Mouse (Mus musculus): Measurements from ENCODE around the gene Sapcd1. TPM values are rescaled to one million over a fixed set of nuclear protein-coding genes. Genes with fewer than 3 reads are reported as not detected.
"Not testable (repeated sequence)": the region's sequence is repeated elsewhere in the genome, so short reads cannot be mapped to it uniquely, and the experiment has no call there.

The Sapcd1 gene
- polyA plus RNA-seq, 2 experiments from 2014 or later = 2.7 to 2.8 TPM

GRCm38 (mm10) chr17:35052271-35052798, 24.5 kb upstream of the Sapcd1 start:
- ATAC-seq = no peak

- ATAC-seq = peak; percentile 88
These were observed 23.6 kb upstream of the Sapcd1 start for GRCm38 (mm10) chr17:35051156-35052086.

DNA sequence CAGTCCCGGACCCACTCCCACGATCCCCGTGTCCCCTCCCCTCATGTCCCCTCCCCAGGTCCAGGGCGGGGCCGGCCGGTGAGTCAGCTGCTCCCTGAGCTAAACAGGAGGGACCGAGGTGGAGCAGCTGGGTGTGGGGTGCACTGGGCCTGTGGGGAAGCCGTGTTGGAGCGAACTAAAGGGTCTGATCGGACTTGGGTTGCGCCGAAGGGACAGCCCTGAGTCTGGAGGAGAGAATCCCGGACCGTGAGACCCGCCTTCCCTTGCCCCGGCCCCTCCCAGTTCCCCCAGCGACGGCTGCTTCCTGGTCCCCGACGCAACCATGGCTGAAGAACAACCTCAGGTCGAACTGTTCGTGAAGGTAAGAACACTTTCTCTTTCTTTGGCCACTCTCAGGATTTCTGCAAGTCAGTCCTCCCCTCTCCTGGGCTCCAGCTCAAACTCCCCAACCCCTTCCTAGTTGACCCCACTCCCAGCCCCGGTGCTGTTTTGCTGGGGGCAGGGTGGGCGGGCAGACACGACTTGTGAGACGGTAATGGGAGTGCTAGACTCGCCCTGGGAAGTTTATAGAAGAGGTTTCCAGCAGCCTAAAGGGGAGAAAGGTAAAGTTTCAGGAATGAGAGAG, 22.4 kb upstream of the Sapcd1 start:
- ATAC-seq = no peak

DNA sequence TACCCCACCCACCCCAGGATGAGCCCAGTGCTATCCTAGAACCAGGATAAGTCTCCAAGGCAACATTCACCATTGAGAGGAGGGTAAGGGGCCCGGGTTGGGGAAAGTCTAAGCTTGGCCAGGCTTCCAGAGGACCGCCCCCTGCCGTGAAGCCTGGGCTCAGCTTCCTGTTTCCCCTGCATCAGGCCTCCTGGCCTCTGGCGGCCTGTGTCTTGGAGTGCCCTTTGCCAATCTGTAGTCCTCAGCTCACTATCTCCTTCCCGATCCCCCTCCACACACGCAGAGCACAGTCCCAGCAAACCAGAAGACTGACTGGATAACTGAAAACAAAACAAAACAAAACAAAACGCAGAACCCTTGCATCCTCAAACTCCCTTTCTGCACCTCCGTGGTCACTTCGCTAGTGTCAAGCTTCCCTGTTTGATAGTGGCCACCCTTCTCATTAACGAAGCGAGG, 21.8 kb upstream of the Sapcd1 start, which contains the start of gene Clic1:
TSS of gene Clic1 (plus strand) at position 406 of the 456 bp plus-strand sequence.
- no peak for ATAC-seq

DNA sequence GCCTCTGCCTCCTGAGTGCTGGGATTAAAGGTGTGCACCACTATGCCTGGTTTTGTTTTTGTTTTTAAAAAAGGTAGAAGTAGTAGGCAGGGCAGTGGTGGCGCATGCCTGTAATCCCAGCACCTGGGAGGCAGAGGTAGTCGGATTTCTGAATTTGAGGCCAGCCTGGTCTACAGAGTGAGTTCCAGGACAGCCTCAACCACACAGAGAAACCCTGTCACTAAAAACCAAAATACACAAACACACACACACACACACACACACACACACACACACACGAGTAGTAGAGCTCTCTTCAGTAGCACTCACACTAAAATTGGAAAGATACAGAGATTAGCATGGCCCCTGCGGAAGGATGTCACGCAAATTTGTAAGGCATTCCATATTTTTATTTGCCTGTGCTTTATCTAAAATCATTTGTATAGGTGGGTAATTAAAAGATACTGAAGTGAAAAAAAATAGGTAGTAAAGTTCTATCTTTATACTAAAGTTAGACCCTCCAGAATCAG, 21.2 kb upstream of the Sapcd1 start:
- no peak for ATAC-seq

GRCm38 (mm10) chr17:35048149-35048931, 20.5 kb upstream of the Sapcd1 start:
- ATAC-seq = peak; percentile 11

DNA sequence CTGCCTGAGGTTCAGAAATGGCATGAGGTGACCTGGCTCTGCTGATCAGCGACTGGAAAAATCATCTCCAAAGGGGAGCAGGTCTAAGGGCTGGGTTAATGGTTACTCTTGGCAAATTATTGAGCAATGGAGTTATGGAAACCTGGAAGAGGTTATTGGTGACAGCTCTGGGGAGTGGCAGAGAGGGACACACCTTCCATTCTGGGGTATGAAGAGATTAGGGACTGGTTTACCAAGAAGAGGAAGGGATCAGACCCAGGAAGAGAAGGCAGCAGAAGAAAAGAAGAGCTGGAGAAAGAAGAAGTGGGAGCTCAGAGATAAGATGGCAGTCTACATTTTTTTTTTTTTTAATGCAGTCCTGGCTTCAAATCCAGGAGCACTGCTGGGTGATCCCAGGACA, 19.9 kb upstream of the Sapcd1 start:
- ATAC-seq = no peak

GRCm38 (mm10) chr17:35046681-35047455, 19.1 kb upstream of the Sapcd1 start, which contains the start of gene Msh5:
TSS of gene Msh5 (minus strand) at chr17:35046745.
- ATAC-seq = peak; percentile 87

DNA sequence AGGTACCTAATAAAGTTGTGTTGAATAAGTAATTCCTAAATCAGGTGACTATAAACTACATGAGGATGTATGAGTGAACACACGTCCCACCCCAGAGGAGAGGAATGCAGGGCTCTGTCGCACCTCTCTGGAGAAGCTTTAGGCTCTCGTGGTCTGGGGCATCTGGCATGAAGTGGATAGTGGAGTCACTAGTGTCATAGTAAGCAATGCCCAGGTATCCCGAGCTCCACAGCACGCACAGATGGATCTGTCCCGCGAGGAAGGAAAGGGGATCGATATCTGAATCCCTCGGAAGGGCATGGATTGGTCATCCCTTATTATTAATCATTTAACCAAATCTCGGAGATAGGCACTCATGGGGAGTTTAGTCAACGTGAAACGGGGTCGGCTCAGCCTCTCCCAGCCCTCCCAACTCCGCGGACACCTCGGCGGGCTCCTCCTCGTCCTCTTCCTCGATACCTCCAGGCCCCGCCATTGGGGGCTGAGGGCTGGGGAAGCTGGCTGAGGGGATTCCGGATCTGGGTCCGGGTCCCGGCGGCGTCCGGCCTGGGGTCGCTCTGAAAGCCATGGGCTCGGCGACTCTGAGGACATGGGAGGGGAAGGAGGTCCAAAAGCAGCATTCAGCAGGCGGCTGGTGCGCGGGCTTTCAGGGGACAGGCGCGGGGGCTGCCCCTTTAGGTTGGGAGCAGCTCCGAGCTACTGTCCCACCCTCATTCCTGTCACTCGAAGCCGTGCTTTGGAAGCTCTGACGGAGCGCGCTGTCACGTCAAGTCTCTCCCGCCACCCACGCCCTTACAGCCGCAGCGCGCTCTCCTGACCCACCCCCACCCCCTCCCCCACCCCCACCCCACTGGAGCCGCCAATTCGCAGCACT, 18.2 kb upstream of the Sapcd1 start:
- no peak for ATAC-seq

- ATAC-seq = no peak
These were observed 17.3 kb upstream of the Sapcd1 start for GRCm38 (mm10) chr17:35044904-35045806.

GRCm38 (mm10) chr17:35043794-35044193, 16.0 kb upstream of the Sapcd1 start:
- ATAC-seq = no peak

- ATAC-seq = no peak
These were observed 11.5 kb upstream of the Sapcd1 start for GRCm38 (mm10) chr17:35039121-35039873.

DNA sequence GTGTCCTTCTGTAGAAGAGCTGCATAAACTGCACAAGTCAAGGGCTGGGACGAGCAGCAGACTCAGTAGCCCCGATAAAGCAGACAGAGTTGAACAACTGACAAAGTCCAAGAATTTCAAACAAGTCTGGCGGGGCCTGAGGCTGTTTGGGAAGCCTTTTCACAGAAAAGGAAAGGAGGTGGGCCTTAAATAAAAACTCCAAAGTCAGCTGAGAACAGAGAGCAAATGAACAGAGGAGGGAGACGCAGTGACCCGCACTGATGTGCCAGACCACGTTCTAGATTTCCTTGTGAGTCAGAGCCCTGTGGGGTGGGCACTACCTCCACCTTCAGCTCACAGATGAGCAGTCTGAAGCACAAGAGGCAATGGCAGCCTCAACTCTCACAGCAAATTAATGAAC, 7.1 kb upstream of the Sapcd1 start:
- ATAC-seq = no peak

DNA sequence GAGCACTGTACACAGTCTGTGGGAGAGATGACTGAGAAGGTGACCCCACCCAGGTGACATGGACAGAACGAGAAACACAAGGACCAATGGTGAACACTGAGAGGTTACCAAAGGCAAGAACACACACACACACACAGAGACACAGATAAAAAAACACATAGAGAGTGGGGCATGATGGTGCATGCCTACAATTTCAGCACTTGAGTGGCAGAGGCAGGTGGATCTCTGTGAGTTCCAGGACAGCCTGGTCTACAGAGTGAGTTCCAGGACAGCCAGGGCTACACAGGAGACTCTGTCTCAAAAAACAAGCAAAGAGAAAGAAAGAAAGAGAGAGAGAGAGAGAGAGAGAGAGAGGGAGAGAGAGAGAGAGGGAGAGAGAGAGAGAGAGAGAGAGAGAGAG, 5.9 kb upstream of the Sapcd1 start:
- ATAC-seq = not testable (repeated sequence)

- no peak for ATAC-seq
These were observed 4.6 kb upstream of the Sapcd1 start for GRCm38 (mm10) chr17:35032323-35032870.

DNA sequence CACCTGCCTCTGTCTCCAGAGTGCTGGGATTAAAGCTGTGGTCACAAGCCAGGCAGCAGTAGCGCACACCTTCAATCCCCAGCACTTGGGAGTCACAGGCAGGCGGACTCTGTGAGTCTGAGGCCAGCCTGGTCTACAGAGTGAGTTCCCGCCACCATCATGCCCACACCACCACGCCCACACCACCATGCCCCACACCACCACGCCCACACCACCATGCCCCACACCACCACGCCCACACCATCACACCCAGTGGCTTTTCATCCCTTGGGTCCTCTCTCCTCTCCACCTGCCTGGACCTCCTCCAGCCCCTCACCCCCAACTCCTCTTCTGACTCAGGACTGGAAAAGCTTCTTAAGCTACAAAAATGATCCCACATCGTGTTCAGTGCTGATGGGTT, 4.1 kb upstream of the Sapcd1 start:
- no peak for ATAC-seq

DNA sequence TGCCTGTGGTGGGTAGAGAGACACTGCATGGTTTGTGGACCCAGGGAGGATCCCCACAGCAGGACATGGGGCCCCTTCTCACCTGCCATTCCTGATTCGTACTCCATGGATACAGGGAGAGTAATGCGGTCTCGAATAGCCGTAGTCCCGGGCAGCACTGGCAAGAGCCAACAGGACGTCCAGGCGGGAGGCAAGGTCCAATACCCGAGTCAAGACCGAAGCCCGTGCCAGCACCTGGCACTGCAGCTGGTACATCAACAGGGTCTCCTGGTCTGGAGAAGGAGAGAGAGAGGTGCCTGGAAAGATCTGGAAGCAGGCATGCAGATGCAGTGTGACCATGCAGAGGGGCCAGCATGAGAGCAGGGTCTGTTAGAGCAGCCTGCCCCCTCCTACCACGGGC, 3.5 kb upstream of the Sapcd1 start:
- ATAC-seq = no peak
